Mouse (Mus musculus) CD4-positive, CD25-positive, alpha-beta regulatory T cell (primary cell): Measurements from ENCODE around the gene Vwa3b. TPM values are rescaled to one million over a fixed set of nuclear protein-coding genes. Genes with fewer than 3 reads are reported as not detected.

ENCODE experiments used
- polyA plus RNA-seq: library from polyadenylated mRNA; unstranded; fragments of 100-300 nt; shearing (Covaris generic); gene quantifications from one replicate; pipeline ENCODE4 v1.2.1, GENCODE M21; 2017

Vwa3b gene
- 1.2 TPM for polyA plus RNA-seq

DNA sequence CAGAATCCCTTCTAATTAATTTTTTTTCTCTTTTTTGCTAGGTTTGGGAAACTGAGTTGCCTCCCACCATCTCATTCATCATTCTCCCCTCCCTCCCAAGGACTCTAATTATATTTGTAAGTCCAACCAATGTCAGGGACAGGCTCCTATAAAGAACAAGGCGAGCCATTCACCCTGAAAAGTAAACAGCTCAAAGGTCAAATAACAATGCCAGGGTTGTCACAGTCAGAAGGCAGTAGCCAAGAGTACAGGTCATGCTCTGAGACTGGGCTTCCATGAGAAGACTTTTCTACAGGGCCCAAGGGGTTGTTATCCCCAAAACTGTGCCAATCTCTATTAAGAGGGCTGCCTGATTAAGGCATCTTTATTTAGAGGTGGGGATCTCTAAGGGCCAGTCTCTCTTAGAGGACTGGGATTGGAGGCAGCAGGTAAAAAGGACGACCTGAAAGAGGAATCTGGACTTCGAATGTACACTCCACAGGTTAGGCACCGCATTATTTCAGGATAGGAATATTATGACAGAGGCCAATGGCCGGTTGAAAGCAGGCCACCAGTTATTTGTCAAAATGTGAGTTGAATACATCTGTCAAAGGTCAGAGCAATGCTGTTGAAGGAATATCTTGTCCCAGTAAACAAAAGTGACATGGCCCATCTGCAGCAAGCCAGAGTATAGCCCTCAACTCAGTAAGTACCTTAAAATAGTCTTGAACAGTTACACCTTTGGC is at the start of gene Vwa3b:
Vwa3b (plus strand) TSS at position 635 of the 725 bp plus-strand sequence.

DNA sequence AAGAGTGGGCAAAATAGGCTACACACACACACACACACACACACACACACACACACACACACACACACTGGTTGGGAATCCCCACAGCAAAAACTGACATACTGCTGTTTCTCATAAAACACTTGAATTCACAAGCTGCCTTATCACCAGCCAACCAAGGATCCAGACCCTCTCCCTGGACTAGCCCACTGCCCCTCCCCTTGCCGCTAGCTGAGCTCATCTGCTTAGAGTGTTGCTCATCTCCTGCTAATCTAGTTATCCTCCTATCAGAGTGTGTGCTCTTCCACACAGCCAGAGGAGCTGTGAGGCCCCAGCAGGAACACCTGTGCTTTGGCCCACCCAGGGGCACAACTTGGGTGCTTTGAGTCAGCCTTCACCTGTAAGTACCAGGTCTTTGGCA is 187.7 kb downstream of the Vwa3b start, which contains the start of gene Cnga3:
Cnga3 (plus strand) TSS at position 291 of the 400 bp plus-strand sequence.

Other genes with a start within 250 kb of the Vwa3b start
- gene Tmem131, start 82.9 kb upstream of the Vwa3b start, polyA plus RNA-seq: 45.5 TPM
- not detected for gene Cnga3, start 187.8 kb downstream of the Vwa3b start, polyA plus RNA-seq